Mouse (Mus musculus): ENCODE measurements around the gene Gm11084.

GRCm38 (mm10) chr2:73001994-73002393 is 15.5 kb upstream of the Gm11084 start:
- no peak for TF ChIP-seq CTCF (IDR thresholded peaks at IDR 0.05; ENCODE audit: low read depth)
- peak; percentile 72; the same call in 1 of the 2 replicates for TF ChIP-seq EP300 (IDR thresholded peaks at IDR 0.05; ENCODE audit: low read depth)
